Mouse (Mus musculus): Measurements from ENCODE around the gene Prrx1. TPM values are rescaled to one million over a fixed set of nuclear protein-coding genes. Genes with fewer than 3 reads are reported as not detected.

Prrx1 gene
- polyA plus RNA-seq, 1 experiment from 2014 or later: 3.4 TPM

DNA sequence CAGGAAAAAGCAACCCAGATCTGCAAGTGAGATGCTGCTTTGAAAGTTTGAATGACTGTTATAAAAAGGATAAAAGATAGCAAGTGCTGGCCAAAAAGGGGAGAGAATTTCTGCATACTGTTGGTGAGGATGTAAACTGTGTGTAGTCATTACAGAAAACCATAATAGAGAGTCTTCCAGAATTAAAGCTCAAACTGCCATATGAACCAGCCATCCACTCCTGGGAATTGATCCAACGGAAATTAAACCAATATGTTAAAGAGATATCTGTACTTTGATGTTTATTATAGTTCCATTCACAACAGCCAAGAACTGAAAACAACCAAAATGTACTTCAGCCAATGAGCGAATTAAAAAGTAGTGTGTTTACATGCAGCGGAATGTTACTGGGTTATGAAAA, 37.5 kb upstream of the Prrx1 start:
- Histone ChIP-seq H3K4me1 (ENCODE audit: control insufficient read depth, insufficient read depth, low read length) (no peaks in the 10 kb centered on the region), H3K9ac (ENCODE audit: low read depth, low read length) (no peak overlapping the region), H3K27me3 (ENCODE audit: control insufficient read depth, insufficient read depth, low read depth, low read length) (no peaks in the 10 kb centered on the region), H3K9me3 (replicated peaks; ENCODE audit: control insufficient read depth, low read length, poor library complexity, severe bottlenecking) (no peaks in the 10 kb centered on the region), H3K4me3 (ENCODE audit: low read depth, low read length) (no peak overlapping the region), H3K27ac (ENCODE audit: low read length) (no peak overlapping the region), H3K4me2 (ENCODE audit: low read length) (no peak overlapping the region), H3K36me3 (ENCODE audit: control insufficient read depth, insufficient read depth, low read length) (no peaks in the 10 kb centered on the region)
- WGBS: 91% methylated on average over 3 of the region's 3 CpGs
- no peak for ATAC-seq

DNA sequence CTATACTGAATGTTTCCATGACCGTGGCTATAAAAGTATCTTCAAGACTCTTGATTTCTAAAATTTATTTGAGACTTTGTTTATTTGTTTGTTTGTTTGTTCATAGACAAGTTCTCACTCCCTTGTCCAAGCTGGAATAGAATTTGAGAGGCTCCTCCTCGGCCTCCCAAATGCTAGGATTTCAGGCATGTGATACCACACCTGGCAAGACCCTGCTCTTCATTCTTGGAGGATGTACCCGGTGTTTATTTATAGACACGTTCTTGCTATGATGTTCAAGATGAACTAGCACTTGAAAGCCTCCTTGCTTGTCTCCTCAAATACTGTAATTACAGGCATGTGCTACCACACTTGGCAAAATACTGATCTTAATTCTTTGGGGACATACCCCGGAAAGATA, 32.0 kb upstream of the Prrx1 start:
- Histone ChIP-seq H3K4me3 (ENCODE audit: low read depth, low read length) (no peak overlapping the region), H3K36me3 (ENCODE audit: control insufficient read depth, insufficient read depth, low read length) (no peaks in the 10 kb centered on the region), H3K27ac (ENCODE audit: low read length) (no peak overlapping the region), H3K4me1 (ENCODE audit: control insufficient read depth, insufficient read depth, low read length) (no peaks in the 10 kb centered on the region), H3K27me3 (ENCODE audit: control insufficient read depth, insufficient read depth, low read depth, low read length) (no peaks in the 10 kb centered on the region), H3K9me3 (replicated peaks; ENCODE audit: control insufficient read depth, low read length, poor library complexity, severe bottlenecking) (no peaks in the 10 kb centered on the region), H3K4me2 (ENCODE audit: low read length) (no peak overlapping the region), H3K9ac (ENCODE audit: low read depth, low read length) (no peak overlapping the region)
- WGBS: 90% methylated on average over 5 of the region's 5 CpGs
- ATAC-seq: no peak

DNA sequence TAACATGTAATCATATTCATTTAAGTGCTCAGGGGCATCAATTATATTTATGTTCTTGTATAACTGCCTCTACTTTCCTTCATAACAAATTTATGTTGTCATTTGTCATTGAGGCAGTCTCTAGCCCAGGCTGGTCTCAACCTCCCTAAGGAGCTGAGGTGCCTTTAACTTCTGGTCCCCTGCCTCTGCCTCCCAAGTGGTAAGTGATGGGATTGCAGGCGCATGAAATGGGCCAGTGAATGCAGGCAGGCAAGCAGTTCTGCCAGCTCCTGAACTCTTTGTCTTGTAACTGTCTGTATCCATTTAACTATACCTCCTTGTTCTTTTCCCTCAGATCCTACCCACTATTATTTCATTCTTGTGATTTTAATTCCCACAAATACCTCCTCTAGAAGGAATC, 31.4 kb upstream of the Prrx1 start:
- Histone ChIP-seq H3K36me3 (ENCODE audit: control insufficient read depth, insufficient read depth, low read length) (no peaks in the 10 kb centered on the region), H3K27me3 (ENCODE audit: control insufficient read depth, insufficient read depth, low read depth, low read length) (no peaks in the 10 kb centered on the region), H3K4me2 (ENCODE audit: low read length) (no peak overlapping the region), H3K9me3 (replicated peaks; ENCODE audit: control insufficient read depth, low read length, poor library complexity, severe bottlenecking) (no peaks in the 10 kb centered on the region), H3K27ac (ENCODE audit: low read length) (no peak overlapping the region), H3K4me1 (ENCODE audit: control insufficient read depth, insufficient read depth, low read length) (no peaks in the 10 kb centered on the region), H3K4me3 (ENCODE audit: low read depth, low read length) (no peak overlapping the region), H3K9ac (ENCODE audit: low read depth, low read length) (no peak overlapping the region)
- ATAC-seq: no peak
- WGBS: 32% methylated on average over 1 of the region's 1 CpGs

DNA sequence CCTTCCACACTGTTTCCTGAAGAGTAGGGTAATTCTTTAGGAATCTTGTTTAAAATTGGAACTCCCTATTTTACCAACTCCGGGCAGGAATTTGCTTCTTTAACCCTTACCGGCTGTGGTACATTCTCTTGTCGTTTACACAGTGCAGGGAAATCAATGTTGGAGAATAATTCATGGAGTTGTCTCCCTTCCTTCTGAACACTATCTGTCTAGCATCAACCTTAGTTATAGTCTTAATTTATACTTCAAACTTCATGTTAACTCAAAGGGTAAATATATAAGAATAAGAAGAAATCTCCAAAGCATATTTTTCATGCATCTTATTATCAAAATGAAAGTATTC, 25.7 kb upstream of the Prrx1 start:
- H3K4me2 ChIP-seq (ENCODE audit: low read length): 0 out of 2 replicates have a peak overlapping the region, but pooled peaks have one; percentile 6
- no peaks in the 10 kb centered on the region for H3K4me1 ChIP-seq (ENCODE audit: control insufficient read depth, insufficient read depth, low read length)
- no peak overlapping the region for H3K9ac ChIP-seq (ENCODE audit: low read depth, low read length)
- no peaks in the 10 kb centered on the region for H3K27me3 ChIP-seq (ENCODE audit: control insufficient read depth, insufficient read depth, low read depth, low read length)
- WGBS: 55% methylated on average over 3 of the region's 3 CpGs
- no peaks in the 10 kb centered on the region for H3K36me3 ChIP-seq (ENCODE audit: control insufficient read depth, insufficient read depth, low read length)
- ATAC-seq: no peak
- no peaks in the 10 kb centered on the region for H3K9me3 ChIP-seq (replicated peaks; ENCODE audit: control insufficient read depth, low read length, poor library complexity, severe bottlenecking)
- H3K4me3 ChIP-seq (ENCODE audit: low read depth, low read length): no peak overlapping the region
- H3K27ac ChIP-seq (ENCODE audit: low read length): no peak overlapping the region

DNA sequence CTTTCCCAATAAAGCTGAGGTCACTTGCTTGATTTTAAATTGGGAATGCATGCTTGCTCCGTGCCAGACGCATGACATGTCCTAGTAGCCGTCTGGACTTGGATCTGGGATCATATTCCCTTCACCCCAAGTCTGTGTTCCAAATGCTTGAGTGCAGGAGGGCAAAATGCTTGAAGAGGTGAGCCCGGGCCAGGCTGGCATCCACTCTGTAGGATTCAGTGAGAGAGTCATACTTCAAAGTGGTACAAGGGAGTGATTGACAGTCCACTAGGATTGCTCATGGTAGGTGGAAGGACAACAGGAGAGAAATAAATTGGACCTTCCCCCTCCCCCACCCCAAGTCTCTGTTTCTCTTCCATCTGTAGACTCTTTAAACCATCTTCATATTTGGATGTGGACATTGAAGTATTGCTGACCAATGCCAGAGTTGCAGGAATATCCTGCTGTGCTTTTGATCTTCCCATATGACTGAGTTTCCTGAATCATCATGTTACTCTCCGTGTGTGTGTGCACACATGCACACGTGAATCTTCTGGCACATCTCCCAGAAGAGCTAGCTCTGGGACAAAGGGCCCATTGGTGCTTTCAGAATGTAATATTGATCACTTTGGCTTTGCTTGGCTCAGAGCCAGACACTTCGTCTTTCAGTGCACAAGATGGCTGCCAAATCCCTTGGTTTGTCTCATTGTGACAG, 25.2 kb upstream of the Prrx1 start:
- H3K36me3 ChIP-seq (ENCODE audit: control insufficient read depth, insufficient read depth, low read length): no peaks in the 10 kb centered on the region
- H3K27ac ChIP-seq (ENCODE audit: low read length): no peak overlapping the region

DNA sequence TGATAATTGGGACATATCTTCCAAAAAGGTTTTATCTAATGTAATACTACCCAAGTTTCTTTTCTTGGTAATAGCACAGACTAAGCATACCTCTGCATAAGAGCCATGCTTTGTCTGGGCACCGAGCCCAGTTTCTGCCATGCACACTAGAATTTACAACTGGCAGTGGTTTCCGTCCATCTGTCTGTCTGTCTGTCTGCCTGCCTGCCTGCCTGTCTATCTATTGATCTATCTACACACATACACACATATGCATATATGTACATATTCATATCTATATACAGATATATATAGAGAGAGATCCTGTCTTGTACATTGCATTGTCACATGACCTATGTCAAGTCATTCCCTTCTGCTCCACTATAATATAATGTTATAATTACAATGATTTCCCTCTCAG, 24.3 kb upstream of the Prrx1 start:
- no peaks in the 10 kb centered on the region for H3K4me1 ChIP-seq (ENCODE audit: control insufficient read depth, insufficient read depth, low read length)
- H3K36me3 ChIP-seq (ENCODE audit: control insufficient read depth, insufficient read depth, low read length): no peaks in the 10 kb centered on the region
- H3K4me3 ChIP-seq (ENCODE audit: low read depth, low read length): no peak overlapping the region
- WGBS: 88% methylated on average over 2 of the region's 2 CpGs
- H3K9me3 ChIP-seq (replicated peaks; ENCODE audit: control insufficient read depth, low read length, poor library complexity, severe bottlenecking): no peaks in the 10 kb centered on the region
- H3K27me3 ChIP-seq (ENCODE audit: control insufficient read depth, insufficient read depth, low read depth, low read length): no peaks in the 10 kb centered on the region
- H3K4me2 ChIP-seq (ENCODE audit: low read length): no peak overlapping the region
- H3K9ac ChIP-seq (ENCODE audit: low read depth, low read length): no peak overlapping the region
- no peak overlapping the region for H3K27ac ChIP-seq (ENCODE audit: low read length)
- ATAC-seq: no peak

More for the DNA sequence above, 25.2 kb upstream of the Prrx1 start:
- WGBS: 54% methylated on average over 7 of the region's 7 CpGs
- 0 out of 2 replicates have a peak overlapping the region, but pooled peaks have one; percentile 6 for H3K4me2 ChIP-seq (ENCODE audit: low read length)
- H3K9me3 ChIP-seq (replicated peaks; ENCODE audit: control insufficient read depth, low read length, poor library complexity, severe bottlenecking): no peaks in the 10 kb centered on the region
- no peak overlapping the region for H3K4me3 ChIP-seq (ENCODE audit: low read depth, low read length)
- H3K27me3 ChIP-seq (ENCODE audit: control insufficient read depth, insufficient read depth, low read depth, low read length): no peaks in the 10 kb centered on the region
- no peaks in the 10 kb centered on the region for H3K4me1 ChIP-seq (ENCODE audit: control insufficient read depth, insufficient read depth, low read length)
- ATAC-seq: peak; percentile 56; the same call in 1 of the 2 replicates
- H3K9ac ChIP-seq (ENCODE audit: low read depth, low read length): no peak overlapping the region

DNA sequence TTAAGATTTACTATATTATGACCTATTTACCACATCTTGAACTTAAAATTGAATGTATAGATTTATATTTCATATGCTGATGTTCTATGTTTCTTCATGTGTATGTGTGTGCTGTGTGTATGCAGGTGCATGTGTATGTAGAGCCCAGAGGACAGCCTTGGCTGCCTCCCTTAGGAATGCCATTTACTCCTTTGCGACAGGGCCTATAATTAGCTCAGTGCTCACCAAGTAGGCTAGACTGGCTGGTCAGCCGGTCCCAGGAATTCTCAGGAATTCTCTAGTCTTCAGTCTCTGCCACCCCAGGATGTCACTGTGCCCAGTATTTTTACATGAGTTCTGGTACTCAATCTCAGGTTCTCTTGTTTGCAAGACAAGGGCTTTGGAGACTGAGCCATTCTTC, 13.8 kb upstream of the Prrx1 start:
- Histone ChIP-seq H3K4me2 (ENCODE audit: low read length) (no peak overlapping the region), H3K9ac (ENCODE audit: low read depth, low read length) (no peak overlapping the region), H3K27ac (ENCODE audit: low read length) (no peak overlapping the region), H3K9me3 (replicated peaks; ENCODE audit: control insufficient read depth, low read length, poor library complexity, severe bottlenecking) (no peaks in the 10 kb centered on the region), H3K4me3 (ENCODE audit: low read depth, low read length) (no peak overlapping the region), H3K4me1 (ENCODE audit: control insufficient read depth, insufficient read depth, low read length) (no peaks in the 10 kb centered on the region), H3K36me3 (ENCODE audit: control insufficient read depth, insufficient read depth, low read length) (no peaks in the 10 kb centered on the region), H3K27me3 (ENCODE audit: control insufficient read depth, insufficient read depth, low read depth, low read length) (no peaks in the 10 kb centered on the region)
- ATAC-seq: no peak
- 69% methylated on average over 2 of the region's 2 CpGs for WGBS

DNA sequence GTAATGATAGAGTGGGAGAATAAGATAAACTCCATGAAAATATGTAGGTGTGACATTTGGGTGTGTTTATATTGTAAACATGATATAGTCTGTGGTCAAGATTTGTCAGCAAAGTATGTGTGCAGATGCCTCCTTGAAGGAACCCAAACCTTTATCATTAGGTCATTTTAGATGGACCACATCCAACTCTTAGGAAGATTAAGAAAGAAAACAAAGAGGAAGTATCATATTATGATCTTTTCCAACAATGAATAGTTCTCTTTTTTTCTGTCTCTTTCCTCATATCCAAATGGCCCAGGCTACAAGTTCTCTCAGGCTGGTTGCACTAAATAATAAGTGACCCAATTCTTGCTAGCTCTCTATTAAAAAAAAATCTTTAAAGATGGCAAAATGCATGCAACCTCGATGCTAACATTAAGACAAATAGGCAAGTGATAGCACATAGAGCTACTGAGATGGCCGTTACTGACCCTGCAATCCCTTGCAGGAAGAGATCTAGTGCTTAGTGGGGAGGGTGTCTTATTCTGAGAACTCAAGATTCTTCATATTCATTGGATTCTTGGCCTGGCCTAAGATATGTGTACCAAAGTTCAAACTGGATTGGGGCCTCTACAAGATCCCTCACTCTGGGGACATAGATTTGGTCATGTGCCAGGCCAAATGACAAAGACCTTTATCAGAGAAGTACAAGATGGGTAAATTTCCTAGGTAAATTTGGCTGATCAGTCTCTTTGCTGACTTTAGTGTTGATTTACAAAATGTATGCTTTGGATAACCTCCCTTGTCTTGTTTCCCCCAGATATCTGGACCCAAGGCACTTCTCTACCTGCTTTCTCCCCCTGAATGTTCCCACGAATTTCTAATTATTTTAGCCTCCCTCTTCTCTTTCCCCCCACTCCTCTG, 6.4 kb upstream of the Prrx1 start:
- no peak overlapping the region for H3K4me3 ChIP-seq (ENCODE audit: low read depth, low read length)
- H3K4me1 ChIP-seq (ENCODE audit: control insufficient read depth, insufficient read depth, low read length): peaks cover 2% of the 10 kb centered on the region
- H3K9me3 ChIP-seq (replicated peaks; ENCODE audit: control insufficient read depth, low read length, poor library complexity, severe bottlenecking): no peaks in the 10 kb centered on the region
- H3K36me3 ChIP-seq (ENCODE audit: control insufficient read depth, insufficient read depth, low read length): no peaks in the 10 kb centered on the region
- no peak overlapping the region for H3K9ac ChIP-seq (ENCODE audit: low read depth, low read length)
- H3K4me2 ChIP-seq (ENCODE audit: low read length): no peak overlapping the region
- 74% methylated on average over 3 of the region's 3 CpGs for WGBS
- peaks cover 18% of the 10 kb centered on the region for H3K27me3 ChIP-seq (ENCODE audit: control insufficient read depth, insufficient read depth, low read depth, low read length)
- H3K27ac ChIP-seq (ENCODE audit: low read length): no peak overlapping the region
- no peak for ATAC-seq

DNA sequence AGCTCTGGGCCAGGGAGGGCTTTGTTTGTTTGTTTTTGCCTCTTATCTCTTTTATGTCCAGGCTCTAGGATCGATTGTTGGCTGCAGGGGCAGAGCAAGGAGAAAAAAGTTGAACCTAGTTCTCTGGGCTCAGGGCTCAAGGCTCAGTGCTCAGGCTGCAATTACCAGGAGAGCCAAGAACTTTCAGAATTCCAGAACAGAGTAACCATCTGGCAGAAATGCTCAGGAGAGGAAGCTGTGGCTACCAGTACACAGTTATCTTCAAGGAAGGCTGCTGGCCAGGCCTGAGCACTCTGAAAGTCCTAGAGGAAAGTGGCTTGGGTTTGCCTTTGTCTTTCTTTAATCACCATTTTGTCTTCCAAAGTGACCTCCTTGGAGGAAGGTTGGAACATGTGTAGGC, 3.4 kb upstream of the Prrx1 start:
- Histone ChIP-seq H3K4me2 (ENCODE audit: low read length) (no peak overlapping the region), H3K4me1 (ENCODE audit: control insufficient read depth, insufficient read depth, low read length) (peaks cover 26% of the 10 kb centered on the region), H3K36me3 (ENCODE audit: control insufficient read depth, insufficient read depth, low read length) (no peaks in the 10 kb centered on the region), H3K27ac (ENCODE audit: low read length) (no peak overlapping the region), H3K27me3 (ENCODE audit: control insufficient read depth, insufficient read depth, low read depth, low read length) (peaks cover 20% of the 10 kb centered on the region), H3K9ac (ENCODE audit: low read depth, low read length) (no peak overlapping the region), H3K9me3 (replicated peaks; ENCODE audit: control insufficient read depth, low read length, poor library complexity, severe bottlenecking) (no peaks in the 10 kb centered on the region), H3K4me3 (ENCODE audit: low read depth, low read length) (no peak overlapping the region)
- ATAC-seq: no peak
- 48% methylated on average over 1 of the region's 1 CpGs for WGBS

All from midbrain, embryonic 16.5 days (tissue).